Mouse (Mus musculus): ENCODE measurements around the gene 4933402J07Rik. TPM values are rescaled to one million over a fixed set of nuclear protein-coding genes. Genes with fewer than 3 reads are reported as not detected.

Gene 4933402J07Rik
- total and polyA plus RNA-seq, 3 experiments, result not detected

DNA sequence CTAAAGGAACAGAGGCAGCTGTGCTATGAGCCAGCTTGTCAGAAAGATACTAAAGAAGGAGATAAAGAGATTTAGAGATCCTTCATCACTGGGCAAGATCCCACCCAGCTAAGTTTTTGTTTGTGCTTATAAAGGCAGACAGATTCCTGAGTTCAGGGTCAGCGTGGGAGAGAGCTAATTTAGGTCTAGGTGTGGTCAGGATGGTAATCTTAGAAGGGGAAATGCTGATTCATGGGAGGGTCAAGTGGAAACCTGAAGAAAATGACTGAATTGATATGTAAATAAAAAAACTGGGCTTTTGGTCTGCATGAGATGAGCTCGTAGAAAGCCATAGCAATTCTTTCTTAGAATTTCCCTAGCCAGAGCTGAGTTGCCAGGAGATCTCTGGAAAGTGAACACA is 2.9 kb upstream of the 4933402J07Rik start:
- Histone ChIP-seq H3K36me3 (replicated peaks in 1 of 2; ENCODE audit: control insufficient read depth in 1 of 2, insufficient read depth in 1 of 2, low read length in 1 of 2) (no peaks in the 10 kb centered on the region), H3K27me3 (replicated peaks) (peaks cover 13% of the 10 kb centered on the region), H3K9me3 (replicated peaks; ENCODE audit: low read length) (no peaks in the 10 kb centered on the region), H3K4me3 (replicated peaks in 1 of 3; ENCODE audit: low read depth in 2 of 3, low read length in 2 of 3, poor library complexity in 1 of 3) (no peak overlapping the region), H3K4me1 (ENCODE audit: control insufficient read depth in 1 of 2, insufficient read depth in 2 of 2) (peaks cover 0 to 13% of the 10 kb centered on the region in 2 experiments; a peak in 2 of 4 replicates), H3K79me2 (replicated peaks; ENCODE audit: control insufficient read depth, extremely low read depth, insufficient read depth, poor library complexity, severe bottlenecking) (no peaks in the 10 kb centered on the region), H3K27ac (ENCODE audit: insufficient read depth, low read depth) (no peak overlapping the region), H3K4me2 (ENCODE audit: insufficient read depth, low read depth, poor library complexity, severe bottlenecking) (no peak overlapping the region), H3K9ac (ENCODE audit: insufficient read depth, low read depth) (no peak overlapping the region)
- dilution Hi-C loops (cut with MboI; ENCODE audit: extremely low pct_ligation_motif_present, extremely low pct_unique_long_range_greater_than_20kb, low sequenced_read_pairs) (no loop called here), in situ Hi-C loops (cut with MboI; ENCODE audit: low pct_ligation_motif_present, low pct_unique_long_range_greater_than_20kb, low sequenced_read_pairs) (no loop called here)
- no peak for TF ChIP-seq JUND (conservative IDR thresholded peaks at IDR 0.05; ENCODE audit: low read depth, low read length)
- TF ChIP-seq GABPA (IDR thresholded peaks at IDR 0.05; ENCODE audit: insufficient replicate concordance, low read depth, low read length), result no peak
- no peak for TF ChIP-seq MAZ (IDR thresholded peaks at IDR 0.05; ENCODE audit: low read depth, low read length)
- no peak for TF ChIP-seq HCFC1 (IDR thresholded peaks at IDR 0.05; ENCODE audit: low read depth, low read length)
- TF ChIP-seq TBP (conservative IDR thresholded peaks at IDR 0.05; ENCODE audit: low read depth, low read length), result no peak
- no peak for TF ChIP-seq IRF4 (IDR thresholded peaks at IDR 0.05; ENCODE audit: low read depth, low read length)
- TF ChIP-seq PAX5 (IDR thresholded peaks at IDR 0.05; ENCODE audit: low read length), result no peak
- TF ChIP-seq USF2 (conservative IDR thresholded peaks at IDR 0.05; ENCODE audit: low read depth, low read length), result no peak
- TF ChIP-seq ETS1 (conservative IDR thresholded peaks at IDR 0.05; ENCODE audit: low read depth, low read length), result no peak
- TF ChIP-seq MYC (IDR thresholded peaks at IDR 0.05; ENCODE audit: low read depth, low read length), result no peak
- TF ChIP-seq BHLHE40 (IDR thresholded peaks at IDR 0.05; ENCODE audit: low read depth, low read length), result no peak
- TF ChIP-seq ZC3H11A (IDR thresholded peaks at IDR 0.05; ENCODE audit: low read depth, low read length), result no peak
- no peak for TF ChIP-seq MXI1 (IDR thresholded peaks at IDR 0.05; ENCODE audit: low read depth, low read length)
- TF ChIP-seq SMC3 (IDR thresholded peaks at IDR 0.05; ENCODE audit: low read depth, low read length), result no peak
- no peak for TF ChIP-seq ZNF384 (IDR thresholded peaks at IDR 0.05; ENCODE audit: low read depth, low read length)
- TF ChIP-seq MAFK (IDR thresholded peaks at IDR 0.05; ENCODE audit: insufficient replicate concordance, low read length), result no peak
- no peak for DNase-seq (ENCODE audit: extremely low read depth)

DNA sequence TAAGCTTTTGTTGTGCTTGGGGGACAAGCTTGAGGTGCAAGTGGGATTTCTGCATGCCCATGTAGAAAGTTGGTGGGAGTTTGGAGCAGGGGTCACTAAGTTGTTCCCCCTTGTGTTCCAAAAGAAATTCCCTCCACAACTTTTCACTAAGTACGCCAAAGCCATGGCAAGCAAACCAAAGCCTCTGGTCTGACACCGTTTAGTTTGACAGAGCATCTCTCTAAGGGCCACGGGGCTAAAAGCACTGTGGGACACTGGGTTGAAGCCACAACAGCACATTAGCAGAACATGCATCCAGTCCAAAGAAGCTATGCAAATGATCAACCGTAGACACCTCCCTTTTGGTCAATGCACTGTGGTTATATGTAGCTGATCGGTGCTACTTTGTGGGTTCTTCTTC is 5.5 kb downstream of the 4933402J07Rik start:
- peaks cover 0 to 10% of the 10 kb centered on the region in 2 experiments; a peak in 2 of 4 replicates for H3K4me1 ChIP-seq (ENCODE audit: control insufficient read depth in 1 of 2, insufficient read depth in 2 of 2)
- in situ Hi-C loops (cut with MboI; ENCODE audit: low pct_ligation_motif_present, low pct_unique_long_range_greater_than_20kb, low sequenced_read_pairs), result no loop called here
- dilution Hi-C loops (cut with MboI; ENCODE audit: extremely low pct_ligation_motif_present, extremely low pct_unique_long_range_greater_than_20kb, low sequenced_read_pairs), result no loop called here
- no peak for TF ChIP-seq TCF12 (IDR thresholded peaks at IDR 0.05; ENCODE audit: low read depth, low read length)
- TF ChIP-seq ELF1 (IDR thresholded peaks at IDR 0.05; ENCODE audit: low read depth, low read length), result no peak
- no peak for TF ChIP-seq NRF1 (IDR thresholded peaks at IDR 0.05; ENCODE audit: low read depth, low read length)
- no peak for TF ChIP-seq SMC3 (IDR thresholded peaks at IDR 0.05; ENCODE audit: low read depth, low read length)
- no peak for TF ChIP-seq MAX (IDR thresholded peaks at IDR 0.05; ENCODE audit: low read length)
- no peak for TF ChIP-seq USF1 (IDR thresholded peaks at IDR 0.05; ENCODE audit: low read depth, low read length)
- TF ChIP-seq NELFE (IDR thresholded peaks at IDR 0.05; ENCODE audit: low read depth, low read length), result no peak
- TF ChIP-seq HCFC1 (IDR thresholded peaks at IDR 0.05; ENCODE audit: low read depth, low read length), result no peak
- TF ChIP-seq TBP (conservative IDR thresholded peaks at IDR 0.05; ENCODE audit: low read depth, low read length), result no peak
- no peak for TF ChIP-seq KAT2A (IDR thresholded peaks at IDR 0.05; ENCODE audit: insufficient replicate concordance, low read length)
- TF ChIP-seq IRF4 (IDR thresholded peaks at IDR 0.05; ENCODE audit: low read depth, low read length), result no peak
- H3K36me3 ChIP-seq (replicated peaks in 1 of 2; ENCODE audit: control insufficient read depth in 1 of 2, insufficient read depth in 1 of 2, low read length in 1 of 2), result no peaks in the 10 kb centered on the region
- peak overlapping the region; percentile 82 for H3K4me2 ChIP-seq (ENCODE audit: insufficient read depth, low read depth, poor library complexity, severe bottlenecking)
- no peak for DNase-seq (ENCODE audit: extremely low read depth)
- H3K9ac ChIP-seq (ENCODE audit: insufficient read depth, low read depth), result no peak overlapping the region
- H3K4me3 ChIP-seq (replicated peaks in 1 of 3; ENCODE audit: low read depth in 2 of 3, low read length in 2 of 3, poor library complexity in 1 of 3), result no peak overlapping the region
- no peak overlapping the region for H3K27ac ChIP-seq (ENCODE audit: insufficient read depth, low read depth)
- no peaks in the 10 kb centered on the region for H3K9me3 ChIP-seq (replicated peaks; ENCODE audit: low read length)
- no peaks in the 10 kb centered on the region for H3K27me3 ChIP-seq (replicated peaks)
- no peaks in the 10 kb centered on the region for H3K79me2 ChIP-seq (replicated peaks; ENCODE audit: control insufficient read depth, extremely low read depth, insufficient read depth, poor library complexity, severe bottlenecking)
